Mouse (Mus musculus) adrenal gland, adult 10 weeks (tissue): ENCODE data around the gene Olfr161. TPM values are rescaled to one million over a fixed set of nuclear protein-coding genes. Genes with fewer than 3 reads are reported as not detected.

Source experiments
- polyA plus RNA-seq: library from polyadenylated mRNA; stranded (reverse); fragments of 350-450 nt; fragmentation: Illumina TruSeq; extraction: RNeasy Lipid Tissue Mini Kit (QIAGEN cat#74804); gene quantifications from one replicate; pipeline ENCODE4 v1.2.3, GENCODE M21; 2014; ENCODE audit warnings: low read depth, low replicate concordance

Gene Olfr161
- not detected for polyA plus RNA-seq

DNA sequence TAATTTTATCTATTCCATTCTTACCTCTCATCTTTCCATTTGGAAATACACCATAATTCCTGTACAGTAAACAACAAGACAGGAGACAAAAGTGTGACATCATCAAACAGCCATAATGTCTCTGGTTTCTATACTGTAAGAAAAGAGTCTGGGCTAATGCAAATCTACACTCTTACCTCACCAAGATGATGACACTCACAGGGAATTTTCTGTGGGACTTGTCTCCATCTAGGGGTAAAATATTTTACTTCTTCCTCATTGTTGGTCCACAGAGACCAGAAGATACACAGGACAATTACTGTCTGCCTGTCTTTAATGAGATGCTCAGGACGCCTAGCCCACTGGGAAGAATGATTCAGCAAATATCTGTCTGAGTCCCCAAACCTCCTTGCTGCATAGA is at the start of gene Olfr161:
Olfr161 (plus strand) TSS at position 352 of the 400 bp plus-strand sequence.

Other genes starting within 250 kb of the Olfr161 start
- gene Mefv, start 127.1 kb downstream of the Olfr161 start, polyA plus RNA-seq = not detected
- gene Zfp263, start 153.1 kb downstream of the Olfr161 start, polyA plus RNA-seq = 41.5 TPM
- gene Olfr15, start 239.8 kb downstream of the Olfr161 start, polyA plus RNA-seq = not detected